Mouse (Mus musculus): ENCODE data around the gene Slc35e3. TPM values are rescaled to one million over a fixed set of nuclear protein-coding genes. Genes with fewer than 3 reads are reported as not detected.
"Not testable (repeated sequence)": the region's sequence is repeated elsewhere in the genome, so short reads cannot be mapped to it uniquely, and the experiment has no call there.

Slc35e3 gene
- total and polyA plus RNA-seq, 3 experiments: 9.2 to 20.4 (median 10.4) TPM

DNA sequence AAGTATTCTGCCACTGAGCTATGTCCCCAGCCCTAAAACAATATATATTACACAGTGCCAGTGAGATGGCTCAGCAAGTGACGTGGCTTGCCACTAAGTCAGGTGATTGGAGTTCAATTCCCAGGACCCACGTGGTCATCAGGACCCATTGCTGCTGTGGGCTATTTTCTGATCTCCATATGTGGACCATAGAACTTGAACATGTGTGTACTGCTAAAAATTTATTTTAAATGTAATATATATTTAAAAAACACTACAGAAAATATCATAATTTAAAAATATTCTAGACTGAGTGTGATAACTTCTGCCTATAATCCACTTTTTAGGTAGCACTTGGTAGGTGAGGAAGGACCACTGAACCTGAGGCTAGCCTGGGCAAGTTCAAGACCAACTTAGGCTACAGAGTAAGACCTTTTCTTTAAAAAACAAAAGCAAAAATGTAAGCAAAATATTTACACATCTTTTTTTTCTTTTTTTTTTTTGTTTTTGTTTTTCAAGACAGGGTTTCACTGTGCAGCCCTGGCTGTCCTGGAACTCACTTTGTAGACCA, 16.2 kb upstream of the Slc35e3 start:
- DNase-seq: no peak

DNA sequence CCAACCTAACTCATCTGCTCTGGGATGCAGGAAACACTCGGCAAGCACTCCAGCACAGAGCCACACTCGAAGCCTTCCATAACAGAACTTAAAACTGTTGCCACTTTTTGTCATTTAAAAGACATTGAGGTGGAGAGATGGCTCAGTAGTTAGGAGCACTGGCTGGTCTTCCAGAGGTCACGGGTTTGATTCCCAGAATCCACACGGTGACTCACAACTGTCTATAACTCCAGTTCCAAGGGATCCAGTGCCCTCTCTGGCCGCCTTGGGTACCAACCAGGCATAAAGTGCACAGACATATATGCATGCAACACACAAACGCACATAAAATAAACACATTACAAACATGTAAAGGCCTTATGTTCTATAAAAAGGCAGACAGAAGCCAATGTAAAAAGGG, 15.4 kb upstream of the Slc35e3 start:
- no peak for DNase-seq

DNA sequence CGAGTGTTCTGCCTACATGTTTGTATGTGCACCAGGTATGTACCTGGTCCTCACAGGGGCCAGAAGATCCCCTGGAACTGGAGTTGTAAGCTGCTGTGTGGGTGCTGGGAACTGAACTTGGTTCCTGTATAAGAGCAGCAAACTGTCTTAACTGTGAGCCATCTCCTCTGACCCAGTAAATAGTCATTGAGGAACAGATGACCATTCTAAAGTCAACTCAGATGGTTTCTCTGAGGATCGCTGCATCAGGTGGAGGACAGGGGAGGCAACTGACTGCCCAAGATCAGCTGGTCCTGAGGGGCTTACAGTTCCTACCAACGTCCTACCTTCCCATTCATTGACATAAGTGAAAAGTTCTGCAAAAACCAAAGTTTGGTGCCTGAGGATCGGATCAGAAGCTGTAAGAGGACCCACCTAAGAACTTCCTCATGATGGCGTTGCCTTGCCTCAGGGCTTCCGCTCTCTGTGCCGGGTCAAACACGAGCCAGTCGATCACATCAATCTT, 14.7 kb upstream of the Slc35e3 start:
- no peak for DNase-seq

DNA sequence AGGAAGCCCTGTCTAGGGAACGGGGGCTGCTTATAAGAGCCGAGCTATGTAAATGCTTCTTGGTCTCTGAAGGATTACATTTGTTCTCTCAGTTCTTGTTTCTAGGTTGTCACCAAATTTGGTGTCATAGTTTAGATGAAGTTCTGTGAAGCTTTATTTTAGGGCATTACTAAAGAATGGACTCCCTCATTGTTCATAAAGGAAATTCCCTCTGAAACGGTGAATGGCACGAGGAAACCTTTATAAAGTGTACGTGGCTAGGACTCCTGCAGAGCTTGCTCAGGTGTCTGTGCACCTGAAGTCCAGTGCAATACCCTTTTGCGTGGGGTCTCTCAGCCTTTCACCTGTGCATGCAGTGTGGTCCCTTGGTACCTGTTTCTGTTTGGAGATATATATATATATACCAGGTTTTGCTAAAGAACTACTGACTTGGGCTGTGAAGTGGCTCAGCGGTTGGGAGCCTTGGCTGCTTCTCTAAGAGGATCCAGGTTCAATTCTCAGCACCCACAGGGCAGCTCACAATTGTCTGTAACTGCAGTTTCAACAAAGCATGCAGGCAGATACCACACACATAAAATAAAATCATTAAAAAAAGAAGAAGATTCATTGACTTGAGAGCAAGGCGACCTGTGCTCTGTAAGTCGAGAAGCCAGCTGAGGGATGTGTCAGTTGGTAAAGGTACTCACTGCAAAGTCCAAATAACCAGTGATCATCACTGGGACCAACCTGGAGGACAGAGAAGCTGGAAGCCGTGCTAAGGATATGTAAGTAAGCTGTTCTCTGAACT, 13.9 kb upstream of the Slc35e3 start:
- DNase-seq: no peak

DNA sequence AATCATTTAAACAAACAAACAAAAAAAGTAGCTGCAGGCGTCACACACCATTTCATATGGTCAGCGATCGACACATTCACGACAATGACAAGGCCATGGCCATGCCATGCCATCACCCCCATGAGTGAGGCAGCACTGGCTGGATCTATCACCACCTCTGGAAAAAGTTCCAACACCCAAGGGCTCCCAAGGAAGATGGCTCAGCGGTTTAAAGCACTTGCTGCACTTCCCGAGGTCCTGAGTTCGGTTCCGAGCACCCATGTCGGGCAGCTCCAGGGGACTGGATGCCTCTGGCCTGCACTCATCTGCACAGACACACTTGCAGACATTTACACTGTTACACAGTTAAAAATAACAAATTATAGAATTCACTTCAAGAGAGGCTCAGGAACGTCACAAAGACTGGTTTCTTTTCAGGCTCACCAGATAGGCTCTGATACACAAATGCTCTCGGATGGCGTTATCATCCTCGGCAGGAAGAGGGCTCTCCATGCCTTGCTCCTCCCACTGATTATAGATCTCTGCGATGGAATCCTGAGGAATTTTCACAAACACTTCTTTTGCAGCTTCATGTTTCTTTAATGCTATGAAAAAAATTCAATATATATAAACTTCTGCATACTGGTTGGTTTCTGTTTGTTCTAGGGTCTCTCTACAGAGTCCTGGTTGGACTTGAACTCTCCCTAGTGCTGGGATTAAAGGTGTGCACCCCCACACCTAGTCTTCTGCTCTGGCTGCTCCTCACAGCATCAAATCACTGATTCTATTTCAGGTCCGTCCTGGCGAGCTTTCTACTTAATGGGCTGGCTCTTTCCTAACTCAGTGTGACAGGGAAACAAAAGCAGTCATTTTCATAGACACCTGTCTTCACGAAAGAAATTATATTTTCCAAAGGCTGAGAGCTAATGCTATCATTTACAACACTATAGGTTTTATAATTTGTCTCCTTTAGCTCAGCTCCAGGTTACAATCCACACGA, 12.9 kb upstream of the Slc35e3 start:
- no peak for DNase-seq

DNA sequence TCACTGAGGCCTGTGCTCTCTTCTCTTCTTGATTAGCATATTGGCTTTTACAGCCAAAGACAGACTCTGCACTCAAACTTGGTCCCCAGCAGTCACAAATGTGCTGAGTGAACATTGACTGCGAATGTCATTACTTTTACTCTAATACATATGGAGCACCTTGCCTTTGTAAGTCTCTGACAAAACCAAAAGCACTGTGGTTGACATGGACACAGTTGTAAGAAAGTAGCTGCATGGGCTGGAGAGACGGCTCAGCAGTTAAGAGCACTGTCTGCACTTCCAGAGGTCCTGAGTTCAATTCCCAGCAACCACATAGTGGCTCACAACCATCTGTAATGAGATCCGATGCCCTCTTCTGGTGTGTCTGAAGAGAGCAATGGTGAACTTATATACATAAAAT, 12.2 kb upstream of the Slc35e3 start:
- DNase-seq: not testable (repeated sequence)

DNA sequence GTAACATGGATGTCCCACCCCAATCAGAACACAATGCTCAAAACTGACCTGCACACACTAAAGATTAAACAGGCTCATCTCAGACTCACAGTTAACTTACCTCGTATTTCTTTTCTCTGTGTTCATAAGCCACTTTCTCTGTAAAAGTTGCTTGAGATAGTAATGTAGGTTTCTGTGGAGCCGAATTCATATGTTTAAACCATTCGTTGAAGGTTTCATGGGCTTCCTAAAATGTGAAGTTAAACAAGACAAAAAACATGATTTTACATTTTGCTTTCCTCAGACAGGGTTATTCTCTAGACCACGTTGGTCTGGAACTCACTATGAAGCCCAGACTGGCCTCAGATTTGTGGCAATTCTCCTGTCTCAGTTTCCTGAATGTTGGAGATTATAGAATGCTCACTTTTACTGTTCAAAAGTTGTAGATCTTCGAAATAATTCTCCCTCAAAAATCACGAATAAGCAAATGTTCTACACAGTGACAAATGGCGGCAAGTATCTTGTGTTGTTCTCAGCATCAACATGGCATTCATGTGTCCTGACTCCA, 11.7 kb upstream of the Slc35e3 start:
- no peak for DNase-seq

DNA sequence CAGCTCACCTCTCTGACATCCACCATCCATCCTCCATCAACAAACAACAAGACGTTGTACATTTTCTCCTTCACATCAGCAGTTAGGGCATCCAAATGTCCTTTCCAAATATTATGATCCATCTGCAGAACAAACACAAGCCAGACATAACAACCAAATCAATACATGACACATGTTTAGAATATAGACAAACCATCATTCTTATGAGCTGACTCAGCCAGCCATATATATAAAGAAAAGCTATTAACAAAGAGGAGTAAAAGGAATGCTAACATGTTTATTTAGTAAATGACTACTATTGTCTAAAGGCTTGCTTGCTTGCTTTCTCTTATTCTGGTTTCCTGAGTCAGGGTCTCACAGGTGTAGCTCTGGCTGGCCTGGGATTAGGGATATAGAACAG, 11.1 kb upstream of the Slc35e3 start:
- no peak for DNase-seq

DNA sequence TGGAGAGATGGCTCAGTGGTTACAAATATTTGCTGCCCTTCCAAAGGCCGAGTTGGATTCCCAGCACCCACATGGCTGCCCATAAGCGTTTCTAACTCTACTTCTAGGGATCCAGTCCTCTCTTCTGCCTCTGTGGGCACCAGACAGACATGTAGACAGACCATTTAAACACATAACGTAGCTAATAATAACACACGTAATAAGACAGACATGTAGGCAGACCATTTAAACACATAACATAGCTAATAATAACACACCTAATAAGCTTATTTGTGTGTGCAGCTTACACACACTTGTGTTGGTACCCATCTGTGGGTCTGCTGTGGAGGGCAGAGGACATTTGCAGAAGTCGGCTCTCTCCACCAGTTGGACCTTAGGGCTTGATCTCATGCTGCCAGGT, 10.6 kb upstream of the Slc35e3 start:
- no peak for DNase-seq

DNA sequence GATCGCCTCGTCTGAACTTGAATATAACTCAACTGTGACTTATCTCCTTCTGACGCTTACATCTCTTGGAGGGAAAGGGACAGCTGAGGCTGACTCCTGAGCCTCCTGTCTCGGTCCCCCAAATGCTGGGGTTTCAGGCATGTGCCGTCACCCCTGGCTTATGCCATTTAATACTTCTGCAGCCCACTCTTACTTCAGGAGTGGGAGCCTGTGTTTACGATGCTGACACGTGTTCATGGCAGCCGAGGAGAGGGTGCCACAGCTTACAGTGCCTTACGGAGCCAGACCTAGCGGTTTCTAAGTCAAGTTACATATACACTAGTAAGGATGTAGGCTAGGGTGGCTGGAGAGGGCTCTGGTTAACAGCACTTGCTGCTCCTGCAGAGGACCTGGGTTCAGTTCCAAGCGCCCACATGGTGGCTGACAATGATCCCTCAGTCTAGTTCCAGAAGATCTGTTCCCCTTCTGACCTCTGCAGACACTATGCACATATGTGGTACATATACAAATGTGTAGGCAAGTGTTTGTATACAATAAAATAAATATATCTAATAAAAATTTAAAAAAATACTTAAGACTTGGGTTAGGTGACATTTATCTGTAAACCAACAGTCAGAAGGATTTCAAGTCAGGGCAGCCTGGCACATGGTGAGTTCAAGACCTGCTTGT, 9.8 kb upstream of the Slc35e3 start:
- no peak for DNase-seq

DNA sequence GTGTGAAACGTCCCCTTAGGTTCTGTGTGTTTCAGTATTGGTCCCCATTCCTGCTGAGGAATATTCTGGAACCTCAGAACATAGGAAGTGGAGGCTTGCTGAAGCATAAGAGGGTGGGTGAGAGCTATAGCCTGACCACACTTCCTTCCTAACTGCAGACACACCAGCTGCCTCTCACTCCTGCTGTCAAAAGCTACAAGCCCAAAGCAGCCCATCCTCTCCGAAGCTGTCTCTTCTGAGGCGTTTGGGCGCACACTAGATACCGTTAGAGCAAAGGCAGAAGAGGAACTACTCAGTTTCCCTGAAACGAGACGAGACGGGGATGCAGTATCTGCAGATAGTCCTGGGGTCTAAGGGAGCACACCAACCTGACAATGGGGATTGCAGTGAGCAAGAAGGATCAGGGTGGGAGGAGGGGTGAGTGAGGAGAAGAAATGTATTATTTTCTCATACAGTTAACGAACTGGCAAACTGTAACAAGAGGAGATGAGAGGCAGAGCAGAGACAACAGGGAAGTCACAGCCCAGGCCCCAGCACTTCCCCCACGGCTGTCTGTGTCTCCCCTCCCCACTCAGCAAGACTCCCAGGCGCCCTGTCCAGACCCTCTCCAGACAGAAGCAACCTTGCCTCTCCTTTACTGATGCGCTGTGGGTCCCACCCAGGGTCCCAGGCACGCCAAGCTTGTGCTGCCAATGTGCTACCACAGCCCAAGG, 9.1 kb upstream of the Slc35e3 start:
- no peak for DNase-seq

DNA sequence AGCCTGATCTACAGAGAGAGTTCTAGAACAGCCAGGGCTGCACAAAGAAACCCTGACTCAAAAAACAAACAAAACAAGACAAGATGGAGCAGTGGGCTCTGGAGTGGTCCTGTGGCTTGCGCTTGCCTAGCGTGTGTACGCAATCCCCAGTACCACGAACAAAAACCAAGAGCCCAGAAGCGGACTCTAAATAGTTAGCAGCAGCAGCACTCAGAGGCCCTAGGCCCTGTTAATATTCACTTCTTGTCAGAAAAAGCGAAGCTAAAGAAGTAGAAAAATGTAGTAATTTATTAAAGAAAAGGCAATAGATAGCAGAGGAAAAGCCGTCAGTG, 8.4 kb upstream of the Slc35e3 start:
- DNase-seq: no peak

DNA sequence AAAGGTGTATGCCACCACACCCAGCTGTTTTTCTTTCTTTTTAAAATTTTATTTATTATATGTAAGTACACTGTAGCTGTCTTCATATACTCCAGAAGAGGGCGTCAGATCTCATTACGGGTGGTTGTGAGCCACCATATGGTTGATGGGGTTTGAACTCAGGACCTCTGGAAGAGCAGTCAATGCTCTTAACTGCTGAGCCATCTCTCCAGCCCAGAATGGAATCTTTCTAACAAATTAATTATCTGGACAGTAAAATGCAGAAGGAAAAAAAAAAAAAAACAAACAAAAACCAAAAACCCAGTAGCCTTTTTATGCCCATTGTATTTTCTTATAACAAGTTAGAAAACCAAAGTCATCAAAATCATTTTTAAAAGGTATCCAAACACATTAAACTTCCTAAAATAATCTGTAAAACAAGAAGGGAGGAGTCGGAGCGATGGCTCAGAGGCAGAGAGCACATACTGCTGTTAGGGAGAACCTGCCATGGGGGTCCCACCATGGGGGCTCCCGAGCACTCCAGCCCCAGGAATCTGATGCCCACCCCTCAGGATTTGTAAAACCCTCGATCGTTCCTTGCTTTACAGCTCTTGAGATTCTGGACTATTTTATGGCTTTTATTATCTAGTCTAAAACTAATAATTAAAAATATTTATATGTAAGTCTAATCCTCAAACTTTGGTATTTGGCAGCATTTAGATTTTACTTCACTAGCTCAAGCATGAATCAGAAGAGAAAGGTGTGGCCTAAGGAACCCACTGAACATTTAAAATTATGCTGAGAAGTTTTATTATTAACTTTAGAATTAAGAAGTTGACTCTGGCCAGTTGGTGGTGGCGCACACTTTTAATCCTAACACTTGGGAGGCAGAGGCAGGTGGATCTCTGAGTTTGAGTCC, 7.8 kb upstream of the Slc35e3 start:
- DNase-seq: no peak

DNA sequence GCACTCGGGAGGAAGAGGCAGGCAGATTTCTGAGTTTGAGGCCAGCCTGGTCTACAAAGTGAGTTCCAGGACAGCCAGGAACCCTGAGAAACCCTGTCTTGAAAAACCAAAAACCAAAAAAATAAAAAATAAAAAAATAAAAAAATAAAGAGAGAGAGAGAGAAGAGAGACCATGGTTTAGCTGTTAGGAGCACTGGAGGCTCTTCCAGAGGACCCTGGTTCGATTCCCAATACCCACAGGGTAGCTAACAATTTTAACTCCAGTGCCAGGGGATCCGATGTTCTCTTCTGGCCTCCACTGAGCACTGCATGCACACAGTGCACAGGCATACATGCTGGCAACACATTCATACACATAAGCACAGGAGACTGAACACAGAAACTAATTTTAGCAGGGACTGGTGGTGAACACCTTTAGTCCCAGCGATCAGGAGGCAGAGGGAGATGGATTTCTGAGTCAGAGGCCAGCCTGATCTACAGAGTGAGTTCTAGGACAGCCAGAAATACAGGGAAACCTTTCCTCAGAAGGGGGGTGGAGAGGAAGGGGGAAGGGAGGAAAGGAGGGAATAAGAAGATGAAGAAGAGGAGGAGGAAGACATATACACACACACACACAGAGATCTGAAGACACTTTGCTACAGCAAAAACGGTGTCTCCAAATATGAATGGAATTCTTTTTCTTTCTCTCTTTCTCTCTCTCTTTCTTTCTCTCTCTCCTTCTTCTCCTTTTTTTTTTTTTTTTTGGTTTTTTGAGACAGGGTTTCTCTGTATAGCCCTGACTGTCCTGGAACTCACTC, 6.9 kb upstream of the Slc35e3 start:
- no peak for DNase-seq

DNA sequence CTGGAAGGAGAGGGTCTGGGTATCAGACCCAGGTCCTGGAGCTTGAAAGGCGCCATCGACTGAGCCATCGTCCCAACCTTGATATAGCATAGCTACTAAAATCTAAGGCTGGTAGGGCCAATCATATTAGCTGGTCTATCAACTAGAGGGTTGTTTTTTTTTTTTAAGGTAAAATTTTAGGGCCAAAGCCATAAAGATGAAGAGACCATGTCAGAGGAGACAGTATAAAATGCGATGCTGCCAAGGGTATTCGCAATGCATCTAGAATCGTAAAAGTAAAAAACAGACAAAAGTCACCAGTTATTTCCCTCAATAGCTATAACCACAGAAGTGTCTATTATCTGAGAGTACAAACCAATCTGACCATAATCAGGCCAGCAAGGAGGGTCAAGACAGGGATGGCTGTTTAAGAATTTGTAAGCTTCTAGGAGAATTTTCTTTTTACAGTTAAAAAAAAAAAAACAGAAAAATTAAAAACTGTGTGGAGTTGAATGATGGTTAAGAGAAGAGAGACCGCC, 6.2 kb upstream of the Slc35e3 start:
- no peak for DNase-seq

DNA sequence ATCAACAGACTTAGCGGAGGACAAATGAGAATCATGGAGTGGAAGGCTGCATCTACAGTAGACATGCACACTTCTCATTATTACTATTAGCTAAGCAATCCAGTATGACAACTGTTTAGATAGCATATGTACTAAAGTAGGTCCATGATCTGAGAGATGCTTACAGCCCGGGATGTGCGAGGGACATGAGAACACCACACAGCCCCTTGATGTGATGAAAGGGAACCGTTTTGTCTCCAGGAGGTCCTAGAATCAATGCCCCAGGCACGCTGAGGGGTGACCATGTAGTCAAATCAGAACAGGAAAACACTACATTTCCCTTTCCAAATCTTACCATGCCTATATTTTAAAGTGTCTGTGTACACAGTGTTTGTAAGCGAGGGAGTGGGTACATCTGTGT, 5.6 kb upstream of the Slc35e3 start:
- DNase-seq: no peak

DNA sequence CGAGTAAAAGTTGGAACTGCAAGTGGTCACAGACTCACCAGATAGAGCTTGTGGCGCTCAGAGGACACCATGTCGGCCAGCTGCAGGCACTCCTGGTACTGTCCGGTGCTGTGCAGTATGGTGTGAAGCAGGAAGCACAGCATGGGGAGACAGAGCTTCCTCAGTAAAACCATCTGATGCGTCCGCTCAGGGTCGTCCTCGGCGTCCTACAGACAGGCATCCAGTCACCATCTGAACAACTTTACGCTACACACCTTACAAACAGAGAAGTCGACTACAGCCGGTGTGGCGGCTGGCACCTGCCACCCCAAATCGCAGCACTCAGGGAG, 5.1 kb upstream of the Slc35e3 start:
- DNase-seq: no peak

DNA sequence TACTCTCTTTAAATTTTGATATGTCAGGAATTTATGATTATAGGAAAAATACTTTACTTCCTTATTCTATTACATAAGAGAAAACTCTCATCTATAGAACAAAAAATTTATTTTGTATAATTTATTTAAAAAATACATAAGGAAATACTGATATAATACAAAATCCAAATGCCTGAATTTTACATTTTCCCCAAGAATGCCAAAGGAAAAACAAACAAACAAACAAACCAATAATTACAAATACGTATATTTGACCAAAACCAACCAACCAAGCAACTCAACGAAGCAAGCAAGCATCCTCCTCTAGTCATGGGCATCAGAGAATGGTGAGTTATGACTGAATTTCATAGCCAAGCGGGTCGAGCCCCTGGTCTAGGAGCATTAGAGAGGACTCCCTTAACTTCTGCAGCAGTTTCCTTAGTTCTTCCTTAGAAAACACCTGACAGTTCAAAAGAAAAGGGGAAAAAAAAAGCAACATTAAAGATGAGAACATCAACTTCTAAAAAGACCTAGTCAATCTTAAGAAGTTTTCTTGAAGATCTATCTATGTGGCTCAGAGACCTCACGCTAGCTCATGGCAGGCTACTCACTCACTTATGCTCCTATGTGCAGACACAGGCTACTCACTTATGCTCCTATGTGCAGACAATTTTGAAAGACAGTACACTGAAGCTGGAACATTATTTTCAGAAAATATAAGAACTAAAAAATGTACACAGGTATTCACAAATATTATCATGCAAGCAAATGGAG, 4.5 kb upstream of the Slc35e3 start:
- no peak for DNase-seq
